Mouse (Mus musculus) forebrain, embryonic 14.5 days (tissue): ENCODE results near the gene Spata13. TPM values are rescaled to one million over a fixed set of nuclear protein-coding genes. Genes with fewer than 3 reads are reported as not detected.
A peak's percentile ranks its signal among the peaks of the same experiment; 100 is the strongest.

Source experiments
- ATAC-seq: fragments of 200-750 bp; cut with Nextera tagmentation; 2 replicates; pipeline ENCODE4 v1.8.0; 2017; ENCODE audit warnings: mild to moderate bottlenecking, moderate library complexity
- DNase-seq: peaks from one replicate; pipeline ENCODE4 v3.0.0-alpha.2; 2015; ENCODE audit warnings: low spot score
- H3K27ac ChIP-seq: fragments of 300-500 bp; sonication (generic); 2 replicates; pipeline ENCODE4 v1.5.1; 2014; ENCODE audit warnings: low read depth, mild to moderate bottlenecking, control low read depth, low read length, moderate library complexity
- H3K27me3 ChIP-seq: fragments of 300-500 bp; sonication (generic); replicated peaks from 2 replicates; pipeline ENCODE4 v1.6.1; 2014; ENCODE audit warnings: low read length, control low read depth, mixed read lengths; ENCODE audit not compliant: control insufficient read depth, insufficient read depth
- H3K36me3 ChIP-seq: fragments of 300-500 bp; sonication (generic); 2 replicates; pipeline ENCODE4 v1.6.1; 2014; ENCODE audit warnings: low read length, control low read depth; ENCODE audit not compliant: control insufficient read depth, insufficient read depth
- H3K4me1 ChIP-seq: fragments of 300-500 bp; sonication (generic); 2 replicates; pipeline ENCODE4 v1.6.1; 2014; ENCODE audit warnings: antibody characterized with exemption, low read length, control low read depth; ENCODE audit not compliant: control insufficient read depth, insufficient read depth
- H3K4me2 ChIP-seq: fragments of 300-500 bp; sonication (generic); 2 replicates; pipeline ENCODE4 v1.6.1; 2014; ENCODE audit warnings: mild to moderate bottlenecking, control low read depth, low read length
- H3K4me3 ChIP-seq: fragments of 300-500 bp; sonication (generic); 2 replicates; pipeline ENCODE4 v1.5.1; 2014; ENCODE audit warnings: low read depth, low read length, control low read depth
- H3K9ac ChIP-seq: fragments of 300-500 bp; sonication (generic); 2 replicates; pipeline ENCODE4 v1.6.1; 2014; ENCODE audit warnings: mild to moderate bottlenecking, low read length, control low read depth, moderate library complexity
- H3K9me3 ChIP-seq: fragments of 300-500 bp; sonication (generic); replicated peaks from 2 replicates; pipeline ENCODE4 v1.6.1; 2016; ENCODE audit warnings: low read length, control low read depth, mixed read lengths; ENCODE audit not compliant: control insufficient read depth
- WGBS: fragments of 180-500 bp; shearing (Covaris S2); extraction: QIAGEN DNeasy Blood & Tissue Kit; methylation state at CpG from one replicate; pipeline ENCODE4 v1.1.7; 2014; 5-methylcytosine and 5-hydroxymethylcytosine counted together
- polyA plus RNA-seq: library from polyadenylated mRNA; unstranded; fragments of >200 nt; fragmentation: Nextera tagmentation; extraction: Ambion mirVana; gene quantifications from 2 replicates; pipeline ENCODE4 v1.2.1, GENCODE M21; 2014

Spata13 gene
- polyA plus RNA-seq, 1 experiment from 2014 or later: 36.6 TPM

GRCm38 (mm10) chr14:60676625-60677314 is 43.0 kb downstream of the Spata13 start:
- no peak for DNase-seq
- ATAC-seq: no peak
- WGBS: 87% methylated on average over 2 of the region's 2 CpGs

GRCm38 (mm10) chr14:60682361-60683023 is 48.7 kb downstream of the Spata13 start:
- no peaks in the 10 kb centered on the region for H3K27me3 ChIP-seq
- H3K9ac ChIP-seq: no peak overlapping the region
- peak; percentile 48 for DNase-seq
- H3K4me1 ChIP-seq: peaks cover 39% of the 10 kb centered on the region
- no peaks in the 10 kb centered on the region for H3K36me3 ChIP-seq
- H3K4me3 ChIP-seq: no peak overlapping the region
- no peak overlapping the region for H3K4me2 ChIP-seq
- H3K9me3 ChIP-seq: no peaks in the 10 kb centered on the region
- peak overlapping the region; percentile 33; the same call in 1 of the 2 replicates for H3K27ac ChIP-seq
- WGBS: 39% methylated on average over 12 of the region's 12 CpGs
- no peak for ATAC-seq

More at GRCm38 (mm10) chr14:60676625-60677314, 43.0 kb downstream of the Spata13 start:
- Histone ChIP-seq H3K36me3 (no peaks in the 10 kb centered on the region), H3K9me3 (no peaks in the 10 kb centered on the region), H3K4me3 (no peak overlapping the region), H3K4me2 (no peak overlapping the region), H3K4me1 (peaks cover 3% of the 10 kb centered on the region; the same call in 1 of the 2 replicates), H3K27me3 (no peaks in the 10 kb centered on the region), H3K27ac (no peak overlapping the region), H3K9ac (no peak overlapping the region)

GRCm38 (mm10) chr14:60683989-60684388 is 50.2 kb downstream of the Spata13 start:
- 37% methylated on average over 10 of the region's 10 CpGs for WGBS
- Histone ChIP-seq H3K36me3 (no peaks in the 10 kb centered on the region), H3K27ac (0 out of 2 replicates have a peak overlapping the region, but pooled peaks have one; percentile 29), H3K27me3 (no peaks in the 10 kb centered on the region), H3K9me3 (no peaks in the 10 kb centered on the region), H3K4me1 (peaks cover 47% of the 10 kb centered on the region), H3K4me3 (no peak overlapping the region), H3K9ac (no peak overlapping the region), H3K4me2 (no peak overlapping the region)
- no peak; the same call in 1 of the 2 replicates for ATAC-seq
- peak; percentile 54 for DNase-seq

GRCm38 (mm10) chr14:60686733-60687132 is 52.9 kb downstream of the Spata13 start:
- DNase-seq (no peak), ATAC-seq (no peak)
- Histone ChIP-seq H3K27ac (peak overlapping the region; percentile 3; the same call in 1 of the 2 replicates), H3K9ac (0 out of 2 replicates have a peak overlapping the region, but pooled peaks have one; percentile 1), H3K27me3 (no peaks in the 10 kb centered on the region), H3K4me2 (peak overlapping the region; percentile 23; the same call in 1 of the 2 replicates), H3K4me3 (no peak overlapping the region), H3K4me1 (peaks cover 58% of the 10 kb centered on the region), H3K36me3 (peaks cover 8% of the 10 kb centered on the region; the same call in 1 of the 2 replicates), H3K9me3 (no peaks in the 10 kb centered on the region)
- 51% methylated on average over 11 of the region's 11 CpGs for WGBS

- H3K27ac ChIP-seq: peak overlapping the region; percentile 3; the same call in 1 of the 2 replicates
- peak overlapping the region; percentile 1; the same call in 1 of the 2 replicates for H3K9ac ChIP-seq
- peaks cover 13% of the 10 kb centered on the region; the same call in 1 of the 2 replicates for H3K36me3 ChIP-seq
- H3K4me2 ChIP-seq: peak overlapping the region; percentile 23; the same call in 1 of the 2 replicates
- ATAC-seq (no peak), DNase-seq (peak; percentile 47)
- 28% methylated on average over 7 of the region's 7 CpGs for WGBS
- H3K4me1 ChIP-seq: peaks cover 58% of the 10 kb centered on the region
- H3K27me3 ChIP-seq: no peaks in the 10 kb centered on the region
- H3K4me3 ChIP-seq: no peak overlapping the region
- no peaks in the 10 kb centered on the region for H3K9me3 ChIP-seq
Observed at GRCm38 (mm10) chr14:60687241-60687640, 53.4 kb downstream of the Spata13 start.

- Histone ChIP-seq H3K27me3 (no peaks in the 10 kb centered on the region), H3K4me3 (no peak overlapping the region), H3K4me2 (no peak overlapping the region), H3K9me3 (no peaks in the 10 kb centered on the region), H3K36me3 (peaks cover 13% of the 10 kb centered on the region; the same call in 1 of the 2 replicates), H3K9ac (no peak overlapping the region), H3K4me1 (peaks cover 58% of the 10 kb centered on the region), H3K27ac (no peak overlapping the region)
- peak; percentile 66 for ATAC-seq
- WGBS: 25% methylated on average over 7 of the region's 7 CpGs
- DNase-seq: peak; percentile 87
Observed at GRCm38 (mm10) chr14:60688509-60689205, 54.9 kb downstream of the Spata13 start.

- ATAC-seq (no peak), DNase-seq (no peak)
- Histone ChIP-seq H3K36me3 (peaks cover 13% of the 10 kb centered on the region; the same call in 1 of the 2 replicates), H3K9me3 (no peaks in the 10 kb centered on the region), H3K9ac (no peak overlapping the region), H3K4me1 (peaks cover 54% of the 10 kb centered on the region), H3K4me3 (no peak overlapping the region), H3K4me2 (no peak overlapping the region), H3K27me3 (no peaks in the 10 kb centered on the region), H3K27ac (no peak overlapping the region)
- 88% methylated on average over 5 of the region's 5 CpGs for whole genome bisulfite sequencing
Observed at GRCm38 (mm10) chr14:60689768-60690167, 56.0 kb downstream of the Spata13 start.

GRCm38 (mm10) chr14:60690631-60691030 is 56.8 kb downstream of the Spata13 start:
- Histone ChIP-seq H3K4me3 (no peak overlapping the region), H3K27me3 (no peaks in the 10 kb centered on the region), H3K9ac (peak overlapping the region; percentile 33; the same call in 1 of the 2 replicates), H3K27ac (peak overlapping the region; percentile 39; the same call in 1 of the 2 replicates), H3K9me3 (no peaks in the 10 kb centered on the region), H3K4me2 (no peak overlapping the region), H3K4me1 (peaks cover 54% of the 10 kb centered on the region), H3K36me3 (peaks cover 13% of the 10 kb centered on the region; the same call in 1 of the 2 replicates)
- WGBS: 13% methylated on average over 7 of the region's 7 CpGs
- no peak for ATAC-seq
- peak; percentile 67 for DNase-seq
